Mouse (Mus musculus): ENCODE measurements around the gene Tubb3.
A peak's percentile ranks its signal among the peaks of the same experiment; 100 is the strongest.

The Tubb3 gene

GRCm38 (mm10) chr8:123411246-123411645 lies at the start of gene Tubb3:
Tubb3 (plus strand) TSS chr8:123411424.
- DNase-seq (ENCODE audit: low read depth, low spot score) = peak; percentile 78

GRCm38 (mm10) chr8:123373403-123374238 lies 37.6 kb upstream of the Tubb3 start, which contains the start of gene Tcf25:
Tcf25 (plus strand) TSS chr8:123373753.
- peak; percentile 96 for DNase-seq (ENCODE audit: low read depth, low spot score)

- peak; percentile 86 for DNase-seq (ENCODE audit: low read depth, low spot score)
Observed at GRCm38 (mm10) chr8:123374239-123374578, 37.0 kb upstream of the Tubb3 start.

DNA sequence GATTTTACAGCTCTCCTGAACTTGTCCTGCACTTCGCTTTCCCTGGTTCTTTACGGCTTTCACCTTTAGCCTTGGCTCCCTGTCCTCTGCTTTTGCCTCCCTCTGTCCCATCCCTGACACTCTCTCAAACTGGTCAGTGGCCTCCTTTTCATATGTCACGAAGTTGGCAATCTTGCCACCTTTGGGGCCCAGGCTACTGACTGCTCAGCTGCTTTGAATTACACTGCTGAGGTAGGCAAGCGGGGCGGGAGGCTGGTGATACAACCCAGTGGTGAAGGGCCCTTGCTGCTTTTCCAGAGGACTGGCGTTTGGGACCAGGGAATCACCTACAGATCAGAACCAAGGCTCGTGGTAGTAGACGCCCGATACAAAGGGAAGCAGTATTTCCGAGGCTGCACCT lies 35.5 kb upstream of the Tubb3 start:
- DNase-seq (ENCODE audit: low read depth, low spot score) = no peak

DNA sequence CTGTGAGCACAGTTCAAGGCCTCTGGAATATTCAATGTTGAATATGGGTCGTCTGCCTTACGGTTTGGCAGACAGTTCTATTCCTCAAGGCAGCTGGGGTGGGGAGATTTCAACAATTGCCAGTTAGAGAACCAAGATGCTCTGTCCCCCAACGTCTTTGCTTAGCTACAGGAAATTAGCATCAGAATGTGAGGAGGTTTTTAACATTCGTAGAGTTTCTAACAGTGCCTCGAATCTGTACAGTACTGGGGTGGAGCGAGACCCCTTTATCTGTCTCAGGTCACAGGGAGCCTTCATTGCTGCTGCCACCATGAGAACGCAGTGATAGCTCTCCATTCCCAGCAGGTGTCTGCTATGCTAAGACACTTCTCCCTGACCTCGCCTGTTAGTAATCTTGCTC lies 35.1 kb upstream of the Tubb3 start:
- no peak for DNase-seq (ENCODE audit: low read depth, low spot score)

DNA sequence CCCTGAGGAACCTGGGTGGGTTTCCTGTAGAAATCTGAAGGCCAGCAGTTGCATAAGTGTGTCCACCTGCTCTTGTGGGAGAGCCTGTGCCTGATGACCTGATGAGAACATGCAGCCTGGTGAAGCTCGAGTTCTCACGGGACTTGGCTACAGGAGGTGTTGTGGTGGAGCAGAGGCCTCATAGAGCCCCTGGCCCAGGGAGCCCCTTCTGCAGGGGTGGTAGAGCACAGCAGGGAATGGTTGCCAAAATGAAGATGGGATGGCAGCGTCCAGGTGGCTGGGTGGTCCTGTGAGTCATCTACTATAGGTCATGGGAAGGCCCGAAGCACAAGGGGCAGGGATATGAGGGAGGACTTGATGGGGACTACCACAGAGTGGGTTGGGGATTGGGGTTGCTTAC lies 29.5 kb upstream of the Tubb3 start:
- no peak for DNase-seq (ENCODE audit: low read depth, low spot score)

GRCm38 (mm10) chr8:123382516-123382915 lies 28.7 kb upstream of the Tubb3 start:
- DNase-seq (ENCODE audit: low read depth, low spot score) = no peak

DNA sequence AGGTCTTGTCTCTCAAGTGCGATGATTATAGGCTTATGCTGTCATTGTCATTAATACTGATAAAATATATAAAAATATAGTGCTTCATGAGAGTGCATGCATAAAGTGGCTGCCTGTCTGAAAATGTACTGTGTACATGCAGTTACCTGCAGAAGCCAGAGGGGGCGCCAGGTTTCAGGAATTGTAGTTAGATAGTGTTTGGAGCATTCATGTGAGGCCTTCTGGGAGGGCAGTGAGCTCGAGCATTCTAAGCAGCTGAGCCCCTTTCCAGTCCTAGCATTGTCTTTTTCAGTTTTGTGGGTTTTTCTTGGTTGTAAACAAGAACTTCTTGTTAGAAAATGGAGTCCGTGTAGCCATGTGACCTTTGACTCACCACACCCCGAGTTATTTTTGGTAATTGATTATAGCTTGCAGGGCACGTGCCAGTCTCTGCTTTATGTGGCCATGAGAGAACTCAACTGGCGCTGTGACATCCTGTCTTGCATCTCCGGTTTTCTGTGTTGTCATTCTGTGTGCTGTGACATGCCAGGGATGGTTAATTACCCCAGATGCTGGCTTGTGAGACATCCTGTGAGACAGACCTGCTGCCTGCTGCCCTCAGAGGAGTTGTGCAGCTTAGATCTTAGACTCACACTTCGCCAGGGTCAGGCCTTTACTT lies 26.2 kb upstream of the Tubb3 start:
- DNase-seq (ENCODE audit: low read depth, low spot score) = peak; percentile 31

- DNase-seq (ENCODE audit: low read depth, low spot score) = no peak
Observed at GRCm38 (mm10) chr8:123387041-123387440, 24.2 kb upstream of the Tubb3 start.

- no peak for DNase-seq (ENCODE audit: low read depth, low spot score)
Observed at GRCm38 (mm10) chr8:123387801-123388200, 23.4 kb upstream of the Tubb3 start.

DNA sequence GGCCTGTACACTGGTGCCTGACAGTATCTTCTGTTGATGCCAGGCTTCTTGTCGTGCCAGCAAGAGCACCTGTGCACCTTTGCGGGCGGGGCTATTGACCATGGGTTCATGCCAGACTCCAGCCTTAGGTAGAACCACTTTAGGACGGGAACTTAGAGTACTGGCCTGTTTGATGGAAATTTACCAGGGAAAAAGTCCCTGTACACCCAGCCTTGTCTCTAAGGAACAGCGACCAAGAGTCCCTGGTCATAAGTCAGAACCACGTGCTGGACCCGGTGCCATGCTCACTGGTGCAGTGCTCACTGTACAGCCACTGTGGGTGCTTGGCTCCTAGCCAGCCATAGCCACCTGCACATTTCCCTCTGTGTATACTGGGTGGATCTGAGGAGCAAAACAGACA lies 22.2 kb upstream of the Tubb3 start:
- no peak for DNase-seq (ENCODE audit: low read depth, low spot score)

GRCm38 (mm10) chr8:123398308-123398707 lies 12.9 kb upstream of the Tubb3 start:
- no peak for DNase-seq (ENCODE audit: low read depth, low spot score)

- no peak for DNase-seq (ENCODE audit: low read depth, low spot score)
Observed at GRCm38 (mm10) chr8:123401936-123402335, 9.3 kb upstream of the Tubb3 start.

DNA sequence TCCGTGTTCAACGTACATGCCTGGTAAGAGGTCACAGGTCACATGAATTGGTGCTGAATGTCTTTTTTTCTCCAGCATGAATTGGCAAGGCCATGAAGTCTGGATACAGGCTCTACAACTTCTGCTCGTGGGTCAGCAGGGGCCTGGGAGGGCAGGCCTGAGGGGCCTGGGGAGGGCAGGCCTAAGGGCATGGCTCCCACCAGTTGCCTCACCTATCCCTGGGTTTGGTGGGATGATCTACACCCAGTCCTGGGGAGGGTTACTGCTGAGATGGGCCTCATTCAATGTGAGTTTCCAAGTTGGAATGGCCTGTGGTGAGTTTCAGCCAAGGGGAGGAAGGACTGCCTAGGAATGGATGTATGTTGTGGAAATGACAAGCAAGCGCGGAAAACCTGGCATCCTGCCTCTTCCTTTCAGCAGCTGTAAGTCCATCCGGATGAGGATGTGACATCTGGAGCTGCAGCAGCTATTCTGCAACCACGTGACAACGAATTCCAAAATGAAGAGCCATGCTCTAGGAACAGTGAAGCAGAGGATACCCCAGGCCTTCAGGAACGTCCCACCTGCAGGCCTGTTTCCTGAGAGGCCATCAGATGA lies 8.4 kb upstream of the Tubb3 start:
- no peak for DNase-seq (ENCODE audit: low read depth, low spot score)

DNA sequence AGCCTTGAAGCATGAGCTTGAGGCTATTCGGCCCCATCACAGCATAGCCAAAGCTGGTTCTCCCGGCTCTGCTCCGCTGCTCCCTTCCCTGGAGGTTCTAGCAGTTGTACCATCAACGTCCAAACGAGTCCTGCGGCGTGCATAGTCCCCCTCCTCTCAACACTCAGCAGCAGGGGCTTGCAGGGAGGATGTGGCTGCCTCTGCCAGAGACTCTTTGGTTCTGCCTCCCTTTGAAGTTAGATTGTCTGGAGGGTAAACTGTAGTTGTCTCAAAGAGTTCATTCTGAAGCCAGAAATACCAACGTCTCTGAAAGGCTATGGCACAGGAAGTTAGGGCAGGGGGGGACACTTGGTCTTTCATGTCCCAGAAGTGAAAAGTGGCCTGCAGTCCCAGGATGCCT lies 6.7 kb upstream of the Tubb3 start:
- DNase-seq (ENCODE audit: low read depth, low spot score) = no peak

- DNase-seq (ENCODE audit: low read depth, low spot score) = peak; percentile 74
Observed at GRCm38 (mm10) chr8:123406786-123407185, 4.4 kb upstream of the Tubb3 start, which contains the start of gene Mc1r. Mc1r (plus strand) TSS chr8:123407107.

DNA sequence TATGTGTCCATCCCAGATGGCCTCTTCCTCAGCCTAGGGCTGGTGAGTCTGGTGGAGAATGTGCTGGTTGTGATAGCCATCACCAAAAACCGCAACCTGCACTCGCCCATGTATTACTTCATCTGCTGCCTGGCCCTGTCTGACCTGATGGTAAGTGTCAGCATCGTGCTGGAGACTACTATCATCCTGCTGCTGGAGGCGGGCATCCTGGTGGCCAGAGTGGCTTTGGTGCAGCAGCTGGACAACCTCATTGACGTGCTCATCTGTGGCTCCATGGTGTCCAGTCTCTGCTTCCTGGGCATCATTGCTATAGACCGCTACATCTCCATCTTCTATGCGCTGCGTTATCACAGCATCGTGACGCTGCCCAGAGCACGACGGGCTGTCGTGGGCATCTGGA lies 3.6 kb upstream of the Tubb3 start:
- no peak for DNase-seq (ENCODE audit: low read depth, low spot score)

DNA sequence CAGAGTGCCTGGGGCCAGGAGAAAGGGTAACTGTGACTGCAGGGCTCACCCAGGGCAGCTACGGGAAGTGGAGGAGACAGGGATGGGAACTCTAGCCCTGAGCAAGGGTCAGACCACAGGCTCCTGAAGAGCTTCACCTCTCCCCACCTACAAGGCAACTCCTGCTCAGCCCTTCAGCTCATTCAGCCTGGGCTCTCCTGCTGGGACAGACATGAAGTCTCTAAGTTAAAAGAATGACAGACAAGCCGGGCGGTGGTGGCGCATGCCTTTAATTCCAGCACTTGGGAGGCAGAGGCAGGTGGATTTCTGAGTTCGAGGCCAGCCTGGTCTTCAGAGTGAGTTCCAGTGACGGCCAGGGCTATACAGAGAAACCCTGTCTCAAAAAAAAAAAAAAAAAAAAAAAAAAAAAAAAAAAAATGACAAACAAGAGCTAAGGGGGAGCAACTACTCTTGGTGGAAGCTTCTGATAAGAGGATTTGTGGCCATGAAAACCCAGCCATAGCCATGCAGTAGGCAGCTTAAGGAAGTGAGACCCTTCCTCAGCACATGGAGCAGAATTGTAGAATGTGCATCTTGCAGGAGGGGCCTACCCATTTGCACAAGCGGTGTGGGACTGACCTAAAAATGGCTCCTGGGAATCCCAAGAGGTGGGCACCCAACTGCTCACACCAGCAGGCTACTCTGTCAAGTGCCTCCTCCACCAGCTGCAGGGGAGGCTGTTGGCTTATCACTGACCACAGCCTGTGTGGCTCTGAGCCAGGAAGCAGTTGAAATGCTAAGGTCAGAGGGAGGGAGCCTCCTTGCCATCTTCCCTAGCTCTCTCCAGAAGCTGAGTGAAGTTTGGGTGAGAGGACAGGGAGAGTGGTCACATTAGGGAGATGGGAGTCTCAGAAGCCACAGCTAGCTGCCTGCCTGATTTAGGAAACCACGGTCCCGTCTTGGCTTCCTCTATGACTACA lies 2.4 kb upstream of the Tubb3 start:
- DNase-seq (ENCODE audit: low read depth, low spot score) = no peak

DNA sequence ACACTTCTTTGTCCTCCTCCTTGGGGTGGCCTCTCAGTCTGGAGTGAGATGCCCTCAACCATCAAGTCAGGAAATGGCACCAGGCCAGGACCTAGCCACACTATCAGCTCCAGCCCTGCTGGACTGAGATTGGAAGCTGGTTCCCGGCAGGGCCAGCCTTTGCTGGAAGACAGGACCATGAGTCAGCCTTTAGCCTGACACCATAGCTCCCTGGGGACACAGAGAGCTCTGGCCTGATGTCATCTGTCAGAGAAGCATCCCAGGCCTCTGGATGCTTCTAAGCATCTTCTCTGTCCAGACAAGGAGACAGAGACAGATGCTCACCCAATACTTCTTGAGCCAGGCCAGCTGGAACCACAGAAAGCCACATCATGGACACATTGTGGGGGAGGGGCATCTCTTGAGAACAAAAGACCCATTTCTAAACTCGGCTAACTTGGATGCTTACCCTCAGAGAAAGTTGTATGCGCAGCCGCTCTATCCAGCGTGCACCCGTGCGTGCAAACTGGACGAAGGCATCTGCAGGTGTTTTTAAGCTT lies 1.1 kb upstream of the Tubb3 start:
- no peak for DNase-seq (ENCODE audit: low read depth, low spot score)

DNA sequence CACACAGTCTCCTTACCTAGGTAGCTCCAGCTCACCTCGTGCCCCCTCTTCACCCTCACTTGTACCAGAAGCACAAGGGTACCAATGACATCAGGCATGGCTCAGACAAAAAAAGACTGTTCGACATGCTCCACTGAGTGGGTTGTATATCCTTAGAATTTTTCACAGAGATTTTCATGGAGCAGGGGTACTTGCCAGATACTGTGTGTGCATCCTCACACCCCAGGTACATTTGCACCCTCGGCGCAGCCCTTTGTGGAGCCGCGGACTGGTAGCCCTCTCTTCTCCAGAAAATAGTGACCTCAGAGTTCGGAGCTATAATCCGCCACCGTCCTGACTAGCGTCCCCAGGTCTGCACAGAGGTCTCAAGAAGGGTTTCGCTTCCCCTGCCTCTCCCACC lies 436 bp upstream of the Tubb3 start:
- no peak for DNase-seq (ENCODE audit: low read depth, low spot score)

DNA sequence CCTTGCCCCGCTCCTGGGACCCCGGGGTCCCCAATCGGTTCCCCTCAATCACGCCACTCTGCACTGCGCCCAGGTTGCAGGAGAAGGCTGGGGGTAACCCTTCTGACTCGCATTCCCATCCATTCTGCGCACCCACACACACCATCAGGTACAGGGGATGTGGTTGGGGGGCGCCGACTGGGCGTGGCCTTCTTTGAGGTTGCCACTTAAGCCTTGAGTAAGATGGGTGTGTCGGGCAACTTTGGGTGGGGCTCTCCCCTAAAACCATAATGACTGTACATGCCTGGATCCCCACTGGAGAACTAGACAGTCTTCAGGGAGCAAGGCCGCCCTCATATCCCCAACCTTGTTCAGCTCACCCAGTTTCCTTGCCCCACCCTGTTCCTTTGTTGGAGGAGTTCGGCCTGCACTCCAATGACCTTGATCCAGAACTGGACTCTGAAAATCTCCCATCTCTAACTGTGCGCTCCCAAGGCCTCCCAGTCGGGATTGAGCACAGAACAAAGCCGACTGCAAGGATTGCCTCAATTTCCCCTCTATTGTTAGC lies 630 bp downstream of the Tubb3 start:
- no peak for DNase-seq (ENCODE audit: low read depth, low spot score)

Measured in retina, postnatal 7 days (tissue).